10 mouse cellular contexts compared by ENCODE assay signal in the genomic region with DNA sequence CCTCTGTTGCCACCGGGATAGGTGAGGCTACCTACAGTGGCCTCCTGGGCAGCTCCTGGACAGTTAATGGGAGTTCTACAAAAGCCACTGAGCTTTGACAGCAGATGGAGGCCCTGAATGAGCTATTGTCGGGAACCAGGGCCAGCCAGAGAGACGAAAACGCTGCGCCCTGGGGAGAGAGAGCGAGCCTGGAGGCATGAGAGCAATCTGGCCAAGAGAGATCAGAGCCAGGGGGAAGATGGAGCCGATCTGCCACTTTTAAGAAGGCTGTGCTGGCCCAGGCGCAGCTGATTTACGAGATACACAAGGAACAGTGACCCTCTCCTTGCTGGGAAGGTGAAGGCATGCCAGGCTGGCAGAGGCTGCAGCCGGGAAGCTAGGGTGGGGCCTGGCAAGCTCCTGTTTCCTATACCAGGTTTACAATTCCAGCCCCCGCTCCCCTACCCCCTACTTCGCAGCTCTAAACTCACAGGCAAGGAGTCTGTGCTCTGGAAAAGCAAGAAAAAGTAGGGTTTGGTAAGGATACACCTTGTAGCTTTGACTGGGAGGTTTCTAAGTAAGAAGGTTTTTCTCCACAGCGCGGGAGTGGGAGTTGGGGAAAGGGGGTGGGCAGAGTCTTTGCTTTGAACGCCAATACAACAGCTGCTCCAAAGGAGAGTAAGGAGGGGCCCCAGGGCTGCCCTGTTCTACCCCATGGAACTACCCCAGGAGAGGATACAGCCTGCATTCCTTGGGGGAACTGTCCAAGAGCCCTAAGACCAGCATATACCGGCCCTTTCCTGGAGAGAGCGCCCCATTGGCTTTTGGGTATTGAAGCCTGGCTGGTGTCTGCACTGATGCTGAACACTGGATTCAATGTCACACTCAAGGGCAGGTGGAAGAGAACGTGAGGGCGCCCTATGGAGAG. TPM values are rescaled to one million over a fixed set of nuclear protein-coding genes. Genes with fewer than 3 reads are reported as not detected.
A peak's percentile ranks its signal among the peaks of the same experiment; 100 is the strongest.
DNase-seq lines count a peak whose midpoint lies in the region; ATAC-seq and TF ChIP-seq lines count a peak whose summit lies in the region.
"Had no signal": no experiment of that assay in that cellular context is flagged by ENCODE, and none has a peak within 500 bp of the region (broad histone marks: within the 10 kb centered on the region; RNA-seq: fewer than 3 reads in every experiment).

No protein-coding gene starts in this region.

- intact Hi-C loops in heart, postnatal 36 days (cut with DNase I) = no loop called here
- intact Hi-C loops in left cerebral cortex, postnatal 36 days (cut with DNase I) = no loop called here

- H3K4me3 ChIP-seq in heart, embryonic 11.5 days (ENCODE audit: low read depth, low read length) = no peak overlapping the region
- peak overlapping the region; percentile 46; the same call in 1 of the 2 replicates for H3K4me3 ChIP-seq in G1E (ENCODE audit: low read depth, low read length)
- H3K4me3 ChIP-seq in limb, embryonic 15.5 days = no peak overlapping the region

- H3K27me3 ChIP-seq in heart, embryonic 11.5 days (ENCODE audit: control insufficient read depth, insufficient read depth, low read length) = no peaks in the 10 kb centered on the region
- no peaks in the 10 kb centered on the region for H3K27me3 ChIP-seq in G1E (ENCODE audit: insufficient read depth, low read length)
- H3K27me3 ChIP-seq in limb, embryonic 15.5 days = no peaks in the 10 kb centered on the region

- no peaks in the 10 kb centered on the region for H3K9me3 ChIP-seq in heart, embryonic 11.5 days (replicated peaks; ENCODE audit: control insufficient read depth, low read length)
- H3K9me3 ChIP-seq in G1E (replicated peaks) = no peaks in the 10 kb centered on the region
- H3K9me3 ChIP-seq in limb, embryonic 15.5 days = no peaks in the 10 kb centered on the region

- no peak overlapping the region for H3K4me2 ChIP-seq in heart, embryonic 11.5 days
- H3K4me2 ChIP-seq in limb, embryonic 15.5 days = no peak overlapping the region

- H3K36me3 ChIP-seq in heart, embryonic 11.5 days (ENCODE audit: control insufficient read depth, insufficient read depth, low read length) = peaks cover 21% of the 10 kb centered on the region
- H3K36me3 ChIP-seq in G1E (replicated peaks) = peaks cover 61% of the 10 kb centered on the region
- H3K36me3 ChIP-seq in limb, embryonic 15.5 days = peaks cover 82% of the 10 kb centered on the region

- H3K27ac ChIP-seq in heart, embryonic 11.5 days (ENCODE audit: low read depth, low read length) = peak overlapping the region; percentile 87
- peak overlapping the region; percentile 3; the same call in 1 of the 2 replicates for H3K27ac ChIP-seq in limb, embryonic 15.5 days

- ATAC-seq in heart, embryonic 11.5 days (replicated peaks; ENCODE audit: insufficient number of reproducible peaks, low FRiP score, low TSS enrichment) = no peak
- ATAC-seq in G1E (ENCODE audit: extremely low read depth, insufficient number of reproducible peaks, low FRiP score, poor library complexity, severe bottlenecking) = no peak
- ATAC-seq in limb, embryonic 15.5 days (ENCODE audit: insufficient number of reproducible peaks, low FRiP score, low TSS enrichment, low read depth) = no peak

- WGBS in heart, embryonic 11.5 days (ENCODE audit: insufficient replicate concordance) = 59% methylated on average over 19 of the region's 19 CpGs
- WGBS in limb, embryonic 15.5 days = 67% methylated on average over 19 of the region's 19 CpGs

- H3K9ac ChIP-seq in heart, embryonic 11.5 days (ENCODE audit: low read depth, low read length) = peak overlapping the region; percentile 39
- H3K9ac ChIP-seq in limb, embryonic 15.5 days = no peak overlapping the region

- no peak for TF ChIP-seq CTCF in G1E (IDR thresholded peaks at IDR 0.05; ENCODE audit: low read depth, low read length)

- no peak for DNase-seq in heart, postnatal 36 days
- DNase-seq in G1E (ENCODE audit: low spot score) = peak; percentile 31
- peak; percentile 83 to 86 for DNase-seq in cerebellum, postnatal 25 days
- DNase-seq in left cerebral cortex, postnatal 36 days (ENCODE audit: low spot score in 2 of 2) = no peak
- no peak for DNase-seq in adrenal gland, postnatal 4 days (ENCODE audit: low spot score in 2 of 2)
- DNase-seq in thymus, postnatal 36 days = no peak
- DNase-seq: adrenal gland, adult 2 months; kidney, adult 9 months had no signal

- peaks cover 34% of the 10 kb centered on the region for H3K4me1 ChIP-seq in heart, embryonic 11.5 days (ENCODE audit: control insufficient read depth, insufficient read depth, low read length)
- H3K4me1 ChIP-seq in G1E (ENCODE audit: insufficient read depth, low read depth, low read length) = peaks cover 34% of the 10 kb centered on the region
- H3K4me1 ChIP-seq in limb, embryonic 15.5 days = 0 out of 2 replicates have a peak, but pooled peaks cover 3% of the 10 kb centered on the region

RNA-seq across cellular contexts. Expression of a gene that starts 42.5 kb away (rescaled TPM):
- polyA plus RNA-seq in heart, embryonic 11.5 days (2014; fragmentation: Nextera tagmentation; extraction: Ambion mirVana) = 113 and 140 TPM in 2 replicates
- total RNA-seq in heart, postnatal 36 days (2021) = 10 to 100 TPM; 34.3 to 37.5 TPM
- total RNA-seq in G1E (2014; fragmentation: Nextera tagmentation) = 77.5 and 83.7 TPM in 2 replicates
- total RNA-seq in G1E (2017) = 70.5 and 77.3 TPM in 2 replicates
- polyA plus RNA-seq in G1E (2012) = 56.6 and 59.1 TPM in 2 replicates
- 98.4 and 105 TPM in 2 replicates for polyA plus RNA-seq in limb, embryonic 15.5 days (2015; fragmentation: Nextera tagmentation; extraction: Ambion mirVana)
- 10 to 100 TPM; 73.7 to 87.8 TPM for total RNA-seq in left cerebral cortex, postnatal 36 days (2021)
- 100 to 1,000 TPM in 1 of 2 experiments, 10 to 100 TPM in 1; 99.1 to 105 TPM for total RNA-seq in adrenal gland, postnatal 4 days (2021)

RNA-seq across cellular contexts. Expression of a gene that starts 42.7 kb away (rescaled TPM):
- 18.2 and 35.8 TPM in 2 replicates for polyA plus RNA-seq in heart, embryonic 11.5 days (2014; fragmentation: Nextera tagmentation; extraction: Ambion mirVana)
- 10 to 100 TPM; 14.7 to 15.7 TPM for total RNA-seq in heart, postnatal 36 days (2021)
- total RNA-seq in G1E (2014; fragmentation: Nextera tagmentation) = 18.0 and 28.4 TPM in 2 replicates
- total RNA-seq in G1E (2017) = 3.3 and 3.9 TPM in 2 replicates
- 12.4 and 13.8 TPM in 2 replicates for polyA plus RNA-seq in G1E (2012)
- polyA plus RNA-seq in limb, embryonic 15.5 days (2015; fragmentation: Nextera tagmentation; extraction: Ambion mirVana) = 10.3 and 13.2 TPM in 2 replicates
- total RNA-seq in left cerebral cortex, postnatal 36 days (2021) = 10 to 100 TPM; 21.0 to 29.1 TPM
- total RNA-seq in adrenal gland, postnatal 4 days (2021) = 10 to 100 TPM; 25.0 to 27.4 TPM

RNA-seq across cellular contexts. Expression of a gene that starts 52.5 kb away (rescaled TPM):
- not detected in 2 replicates for polyA plus RNA-seq in heart, embryonic 11.5 days (2014; fragmentation: Nextera tagmentation; extraction: Ambion mirVana)
- total RNA-seq in heart, postnatal 36 days (2021) = not detected
- total RNA-seq in G1E (2014; fragmentation: Nextera tagmentation) = not detected in 2 replicates
- not detected in 2 replicates for total RNA-seq in G1E (2017)
- polyA plus RNA-seq in G1E (2012) = not detected in 2 replicates
- polyA plus RNA-seq in limb, embryonic 15.5 days (2015; fragmentation: Nextera tagmentation; extraction: Ambion mirVana) = not detected in 2 replicates
- not detected for total RNA-seq in left cerebral cortex, postnatal 36 days (2021)
- total RNA-seq in adrenal gland, postnatal 4 days (2021) = 10 to 100 TPM in 1 of 2 experiments, under 1 TPM in 1; 0.51 to 16.1 TPM
- total RNA-seq: adrenal gland, adult 2 months had no signal
- polyA plus RNA-seq: adrenal gland, adult 2 months had no signal

Comparison
In these comparisons a context has a peak if more than half of its experiments do, and no peak if none do; other contexts are left out.
1. DNase-seq: peak in G1E (single experiment) and cerebellum, postnatal 25 days (2 of 2); none in heart, postnatal 36 days (0 of 2), left cerebral cortex, postnatal 36 days (0 of 2), adrenal gland, postnatal 4 days (0 of 2) and thymus, postnatal 36 days (0 of 2).